Mouse (Mus musculus) CH12.LX (cell line): ENCODE measurements around the gene Mxd1. TPM values are rescaled to one million over a fixed set of nuclear protein-coding genes. Genes with fewer than 3 reads are reported as not detected.

ENCODE experiments used
- DNase-seq: peaks from one replicate; pipeline ENCODE4 v3.0.0-alpha.2; 2013; ENCODE audit errors: extremely low read depth
- H3K27ac ChIP-seq: 2 replicates; pipeline ENCODE4 v1.5.1; 2012; ENCODE audit warnings: low read depth, mild to moderate bottlenecking, control low read depth, moderate library complexity; ENCODE audit not compliant: insufficient read depth
- H3K27me3 ChIP-seq: replicated peaks from 2 replicates; pipeline ENCODE3; 2012; ENCODE audit warnings: inconsistent platforms
- H3K36me3 ChIP-seq, 2 experiments: replicated peaks in 1 of 2; 2 replicates each; pipeline versions ENCODE3 to v1.6.1; 2012; ENCODE audit warnings: inconsistent platforms in 1 of 2, low read length in 1 of 2, mild to moderate bottlenecking in 1 of 2, mixed read lengths in 1 of 2, moderate library complexity in 1 of 2; ENCODE audit not compliant: control insufficient read depth in 1 of 2, insufficient read depth in 1 of 2
- H3K4me1 ChIP-seq, 2 experiments: 2 replicates each; pipeline ENCODE4 v1.6.1; 2012; ENCODE audit warnings: inconsistent platforms in 1 of 2, moderate library complexity in 1 of 2; ENCODE audit not compliant: insufficient read depth in 2 of 2, control insufficient read depth in 1 of 2
- H3K4me2 ChIP-seq: 2 replicates; pipeline ENCODE4 v1.6.1; 2012; ENCODE audit warnings: low read depth, mild to moderate bottlenecking, control low read depth; ENCODE audit not compliant: poor library complexity, insufficient read depth, severe bottlenecking
- H3K4me3 ChIP-seq, 3 experiments: fragments of 150-350 bp in 1 of 3; sonication (generic) in 1 of 3; replicated peaks in 1 of 3; 2 replicates each; pipeline versions ENCODE3 to v1.5.1; 2011 to 2012; ENCODE audit warnings: low read depth in 2 of 3, low read length in 2 of 3, mild to moderate bottlenecking in 2 of 3, moderate library complexity in 2 of 3, control low read depth in 1 of 3, improper control_type of control experiment in 1 of 3, inconsistent platforms in 1 of 3, mixed read lengths in 1 of 3; ENCODE audit not compliant: poor library complexity in 1 of 3
- H3K79me2 ChIP-seq: replicated peaks from 2 replicates; pipeline ENCODE4 v1.6.1; 2012; ENCODE audit warnings: mild to moderate bottlenecking, moderate library complexity; ENCODE audit not compliant: control insufficient read depth, poor library complexity, insufficient read depth, severe bottlenecking; ENCODE audit errors: extremely low read depth
- H3K9ac ChIP-seq: 2 replicates; pipeline ENCODE4 v1.6.1; 2012; ENCODE audit warnings: low read depth, mild to moderate bottlenecking, control low read depth, moderate library complexity; ENCODE audit not compliant: insufficient read depth
- H3K9me3 ChIP-seq: replicated peaks from 2 replicates; pipeline ENCODE3; 2012; ENCODE audit warnings: low read length, inconsistent platforms, mixed read lengths
- BHLHE40 ChIP-seq: IDR thresholded peaks from 2 replicates; pipeline ENCODE4 v1.6.1; 2011; ENCODE audit warnings: mild to moderate bottlenecking, low read depth, low read length, improper control_type of control experiment
- ELF1 ChIP-seq: IDR thresholded peaks from 2 replicates; pipeline ENCODE4 v1.6.1; 2014; ENCODE audit warnings: low read depth, mild to moderate bottlenecking, inconsistent platforms, low read length, improper control_type of control experiment
- EP300 ChIP-seq: IDR thresholded peaks from 2 replicates; pipeline ENCODE4 v1.6.1; 2011; ENCODE audit warnings: low read length, improper control_type of control experiment
- GABPA ChIP-seq: IDR thresholded peaks from 2 replicates; pipeline ENCODE4 v1.6.1; 2012; ENCODE audit warnings: low read depth, low read length, improper control_type of control experiment, inconsistent platforms; ENCODE audit not compliant: insufficient replicate concordance
- JUN ChIP-seq: IDR thresholded peaks from 2 replicates; pipeline ENCODE4 v1.6.1; 2011; ENCODE audit warnings: low read depth, mild to moderate bottlenecking, low read length, improper control_type of control experiment, moderate library complexity; ENCODE audit not compliant: insufficient read depth
- JUND ChIP-seq: conservative IDR thresholded peaks from 2 replicates; pipeline ENCODE4 v1.6.1; 2011; ENCODE audit warnings: low read depth, low read length, improper control_type of control experiment
- MAFK ChIP-seq: IDR thresholded peaks from 2 replicates; pipeline ENCODE4 v1.6.1; 2011; ENCODE audit warnings: low read length, improper control_type of control experiment; ENCODE audit not compliant: insufficient replicate concordance
- MAZ ChIP-seq: IDR thresholded peaks from 2 replicates; pipeline ENCODE4 v1.6.1; 2012; ENCODE audit warnings: low read depth, mild to moderate bottlenecking, inconsistent platforms, low read length, improper control_type of control experiment, moderate library complexity
- MYC ChIP-seq: IDR thresholded peaks from 2 replicates; pipeline ENCODE4 v1.6.1; 2011; ENCODE audit warnings: low read depth, mild to moderate bottlenecking, improper control_type of control experiment, low read length
- NELFE ChIP-seq: IDR thresholded peaks from 2 replicates; pipeline ENCODE4 v1.6.1; 2011; ENCODE audit warnings: low read depth, low read length, improper control_type of control experiment
- POLR2AphosphoS2 ChIP-seq: IDR thresholded peaks from 2 replicates; pipeline ENCODE4 v1.6.1; 2011; ENCODE audit warnings: low read depth, low read length, improper control_type of control experiment
- SIN3A ChIP-seq: IDR thresholded peaks from 2 replicates; pipeline ENCODE4 v1.6.1; 2012; ENCODE audit warnings: low read length, improper control_type of control experiment, inconsistent platforms
- SMC3 ChIP-seq: IDR thresholded peaks from 2 replicates; pipeline ENCODE4 v1.6.1; 2011; ENCODE audit warnings: low read depth, low read length, improper control_type of control experiment
- TCF12 ChIP-seq: IDR thresholded peaks from 2 replicates; pipeline ENCODE4 v1.6.1; 2014; ENCODE audit warnings: low read depth, mild to moderate bottlenecking, inconsistent platforms, low read length, improper control_type of control experiment
- UBTF ChIP-seq: IDR thresholded peaks from 2 replicates; pipeline ENCODE4 v1.6.1; 2012; ENCODE audit warnings: low read depth, mild to moderate bottlenecking, inconsistent platforms, low read length, improper control_type of control experiment, moderate library complexity
- USF2 ChIP-seq: conservative IDR thresholded peaks from 2 replicates; pipeline ENCODE4 v1.6.1; 2011; ENCODE audit warnings: low read depth, low read length, improper control_type of control experiment
- ZC3H11A ChIP-seq: IDR thresholded peaks from 2 replicates; pipeline ENCODE4 v1.6.1; 2012; ENCODE audit warnings: low read depth, mild to moderate bottlenecking, inconsistent platforms, low read length, improper control_type of control experiment
- ZMIZ1 ChIP-seq: IDR thresholded peaks from 2 replicates; pipeline ENCODE4 v1.6.1; 2012; ENCODE audit warnings: low read depth, mild to moderate bottlenecking, inconsistent platforms, low read length, improper control_type of control experiment
- dilution Hi-C: fragments of 300-500 bp; cut with MboI; formaldehyde crosslinking; loops from 2 replicates; pipeline ENCODE4 v1.14.3; 2020; ENCODE audit warnings: low sequenced_read_pairs; ENCODE audit not compliant: extremely low pct_unique_long_range_greater_than_20kb, extremely low pct_ligation_motif_present
- in situ Hi-C: fragments of 300-500 bp; cut with MboI; formaldehyde crosslinking; loops from 3 replicates; pipeline ENCODE4 v1.14.3; 2019; ENCODE audit warnings: low sequenced_read_pairs, low pct_ligation_motif_present, low pct_unique_long_range_greater_than_20kb, mixed read lengths
- polyA plus RNA-seq: library from polyadenylated mRNA; unstranded; fragments of >175 nt; gene quantifications from 2 replicates; pipeline ENCODE4 v1.2.1, GENCODE M21; 2012; ENCODE audit warnings: low read depth; ENCODE audit not compliant: insufficient read length
- total RNA-seq, 2 experiments: library from RNA; depleted of rRNA; stranded (reverse); fragments of 300-350 nt in 1 of 2; fragments of >200 nt in 1 of 2; gene quantifications; 2 replicates each; pipeline ENCODE4 v1.2.3; 2012 to 2014

Mxd1 gene
- total and polyA plus RNA-seq, 3 experiments: 0.50 to 1.6 (median 0.97) TPM

DNA sequence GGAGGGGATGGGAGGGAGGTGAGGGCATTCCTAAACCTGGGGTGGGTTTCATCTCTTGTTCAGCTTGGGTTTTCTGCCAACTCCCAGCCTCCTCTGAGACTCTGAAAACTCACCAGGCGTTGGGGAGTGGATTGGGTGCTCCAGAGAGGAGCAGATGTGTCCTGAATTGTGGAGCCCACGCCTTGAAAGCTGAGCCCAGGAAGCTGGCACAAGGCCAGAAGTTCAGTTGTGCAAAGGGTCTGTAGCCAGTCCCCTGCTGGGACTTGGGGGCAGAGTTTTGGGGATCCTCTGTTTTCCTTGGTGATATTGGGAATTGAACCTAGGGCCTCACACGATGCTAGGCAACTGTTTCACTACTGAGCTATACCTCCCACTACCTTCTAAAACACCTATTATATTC, 38.8 kb downstream of the Mxd1 start:
- Histone ChIP-seq H3K4me3 (no peak overlapping the region), H3K79me2 (no peaks in the 10 kb centered on the region), H3K27ac (no peak overlapping the region), H3K4me1 (peaks cover 0 to 6% of the 10 kb centered on the region in 2 experiments; a peak in 1 of 4 replicates), H3K9ac (no peak overlapping the region), H3K36me3 (no peaks in the 10 kb centered on the region), H3K27me3 (peaks cover 3% of the 10 kb centered on the region), H3K4me2 (no peak overlapping the region), H3K9me3 (no peaks in the 10 kb centered on the region)
- no peak for DNase-seq
- in situ Hi-C loops: no loop called here
- dilution Hi-C loops: no loop called here
- TF ChIP-seq SMC3: no peak

DNA sequence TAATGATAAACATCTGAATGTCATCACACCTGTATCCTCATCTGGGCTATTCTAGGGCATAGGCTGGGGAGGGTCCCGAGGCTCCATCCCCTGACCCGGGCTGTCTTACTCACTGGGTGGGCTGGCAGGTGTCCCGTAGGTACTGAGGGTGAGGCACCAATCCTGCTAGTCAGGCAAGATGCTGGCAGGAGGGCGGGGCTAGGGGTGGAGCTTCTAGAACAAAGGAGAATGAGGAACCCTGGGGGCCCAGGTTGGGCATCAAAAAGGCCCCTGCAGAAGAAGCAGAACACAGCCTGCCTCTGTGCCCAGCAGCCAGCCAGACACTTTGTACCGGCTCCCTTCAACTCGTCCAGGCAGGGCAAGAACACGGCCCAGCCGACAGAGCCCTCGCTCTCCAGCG, 41.0 kb downstream of the Mxd1 start, which contains the start of gene Asprv1:
TSS of gene Asprv1 (plus strand) at position 219 of the 400 bp plus-strand sequence.
- peaks cover 0 to 6% of the 10 kb centered on the region in 2 experiments; a peak in 1 of 4 replicates for H3K4me1 ChIP-seq
- in situ Hi-C loops (no loop called here), dilution Hi-C loops (no loop called here)
- no peaks in the 10 kb centered on the region for H3K36me3 ChIP-seq
- no peak for DNase-seq
- no peak within 1 kb of the TSS for H3K9ac ChIP-seq
- H3K4me2 ChIP-seq: no peak within 1 kb of the TSS
- TF ChIP-seq ZC3H11A (no peak), NELFE (no peak), SIN3A (no peak), MYC (no peak), BHLHE40 (no peak), MAFK (no peak), POLR2AphosphoS2 (no peak), ZMIZ1 (no peak), SMC3 (no peak), MAZ (no peak), TCF12 (no peak)
- TF ChIP-seq, all 38 proteins: peak for 0
- Histone ChIP-seq H3K9me3 (no peaks in the 10 kb centered on the region), H3K79me2 (no peaks in the 10 kb centered on the region), H3K27ac (no peak within 1 kb of the TSS), H3K4me3 (no peak within 1 kb of the TSS), H3K27me3 (peaks cover 9% of the 10 kb centered on the region)

DNA sequence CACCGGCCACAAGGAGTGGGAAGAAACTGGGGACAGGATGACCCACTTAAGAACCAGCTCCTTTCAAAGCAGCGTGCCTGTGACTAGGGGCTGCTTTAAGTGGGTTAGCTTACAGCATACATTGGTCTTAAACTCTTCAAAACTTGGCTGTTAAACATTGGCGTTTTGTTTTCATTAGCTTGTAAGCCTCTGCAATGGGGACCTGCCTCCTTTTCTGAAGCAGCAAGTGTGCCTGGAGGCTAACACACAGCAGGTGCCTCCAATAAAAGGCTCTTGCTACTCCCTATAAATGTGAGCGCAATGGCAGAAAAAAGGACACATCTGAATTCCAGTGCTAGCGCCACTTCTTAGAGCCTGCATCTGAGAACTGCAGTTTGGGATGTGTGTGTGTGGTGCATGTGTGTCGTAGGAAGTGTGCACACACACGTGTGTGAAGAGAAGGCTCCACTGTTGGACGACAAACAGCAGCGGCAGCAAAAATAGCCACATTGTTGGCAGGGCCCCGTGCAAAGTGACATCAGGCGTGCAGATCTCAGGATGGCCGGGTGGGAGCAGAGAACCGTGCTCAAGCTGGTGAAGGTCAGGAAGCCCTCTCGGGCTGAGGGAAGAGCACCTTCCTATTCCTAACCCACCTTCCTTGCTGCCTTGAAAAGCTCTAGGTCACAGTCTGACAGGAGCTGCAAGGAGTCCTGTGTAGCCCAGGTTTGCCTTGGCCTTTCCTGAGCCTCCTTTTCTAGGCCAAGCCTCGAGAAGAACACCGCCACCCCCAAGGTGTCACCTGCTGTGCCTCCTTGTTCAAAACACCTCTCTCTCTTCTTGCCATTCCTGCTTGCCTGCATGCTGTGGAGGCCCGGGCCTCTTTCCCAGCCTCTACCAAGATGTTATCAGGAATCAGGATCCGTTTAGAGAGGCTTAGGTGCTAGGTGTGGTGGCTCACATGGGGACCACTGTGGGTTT, 44.6 kb downstream of the Mxd1 start:
- Histone ChIP-seq H3K9me3 (no peaks in the 10 kb centered on the region), H3K9ac (no peak overlapping the region), H3K4me2 (no peak overlapping the region), H3K4me1 (peaks cover 3 to 4% of the 10 kb centered on the region in 2 experiments; a peak in 2 of 4 replicates), H3K27me3 (peaks cover 25% of the 10 kb centered on the region), H3K79me2 (no peaks in the 10 kb centered on the region), H3K36me3 (no peaks in the 10 kb centered on the region), H3K4me3 (no peak overlapping the region), H3K27ac (no peak overlapping the region)
- in situ Hi-C loops: no loop called here
- dilution Hi-C loops: no loop called here
- no peak for DNase-seq
- TF ChIP-seq MAZ (no peak), USF2 (no peak), BHLHE40 (no peak), UBTF (no peak), ELF1 (no peak), ZMIZ1 (no peak), MAFK (no peak), JUND (no peak), TCF12 (no peak), GABPA (no peak), JUN (no peak), EP300 (no peak)
